Mouse (Mus musculus): ENCODE data around the gene Ttc23.

- TF ChIP-seq CTCF (conservative IDR thresholded peaks at IDR 0.05; ENCODE audit: low read length) (no peak), NANOG (IDR thresholded peaks at IDR 0.05; ENCODE audit: borderline replicate concordance, low read length) (no peak), POU5F1 (IDR thresholded peaks at IDR 0.05; ENCODE audit: borderline replicate concordance, low read length) (no peak)
Observed at GRCm38 (mm10) chr7:67701252-67701914, 54.2 kb downstream of the Ttc23 start.
